Mouse (Mus musculus): ENCODE measurements around the gene Irf8.

DNA sequence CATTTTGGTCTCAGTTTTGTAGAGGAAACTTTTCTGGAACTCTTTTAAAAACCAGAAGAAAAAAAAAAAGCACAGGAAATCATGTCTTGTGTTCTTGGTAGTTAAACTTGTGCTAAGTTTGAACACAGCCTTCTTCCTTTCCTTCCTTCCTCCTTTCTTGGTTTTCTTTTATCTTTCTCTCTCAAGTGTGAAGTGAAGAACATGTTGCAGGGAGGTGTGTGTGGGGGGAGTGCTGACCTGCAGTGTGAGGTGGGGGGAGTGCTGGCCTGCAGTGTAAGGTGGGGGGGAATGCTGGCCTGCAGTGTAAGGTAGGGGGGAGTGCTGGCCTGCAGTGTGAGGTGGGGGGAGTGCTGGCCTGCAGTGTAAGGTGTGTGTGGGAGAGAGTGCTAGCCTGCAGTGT, 28.5 kb downstream of the Irf8 start:
- TF ChIP-seq POLR2A (IDR thresholded peaks at IDR 0.05; ENCODE audit: borderline replicate concordance, control insufficient read depth, low read depth, low read length) (no peak), CTCF (IDR thresholded peaks at IDR 0.05; ENCODE audit: control insufficient read depth, insufficient read depth, low read length) (no peak)
